8 mouse cellular contexts compared by ENCODE assay signal in the genomic region with DNA sequence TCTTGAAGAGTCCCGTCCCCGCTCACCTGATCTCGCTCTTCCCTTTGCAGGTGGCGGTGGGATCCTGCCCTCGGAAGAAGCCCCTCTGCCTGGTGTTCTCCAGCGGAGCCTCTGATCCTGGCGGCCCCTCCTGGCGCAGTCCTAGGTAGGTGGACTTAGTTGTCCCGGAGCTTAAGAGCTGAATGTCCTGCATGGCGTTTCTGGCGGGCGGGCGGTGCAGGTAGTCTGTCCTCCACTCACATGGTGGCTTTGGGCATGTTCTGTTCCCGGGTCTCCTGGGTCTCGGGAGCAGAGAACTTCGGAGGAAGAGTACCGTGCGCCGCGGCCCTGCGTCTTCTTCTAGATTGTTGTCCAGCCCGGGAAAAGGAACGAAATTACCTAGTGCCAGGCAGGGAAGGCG. TPM values are rescaled to one million over a fixed set of nuclear protein-coding genes. Genes with fewer than 3 reads are reported as not detected.
DNase-seq lines count a peak whose midpoint lies in the region; ATAC-seq and TF ChIP-seq lines count a peak whose summit lies in the region.

No protein-coding gene starts in this region.

- no peaks in the 10 kb centered on the region for H3K9me3 ChIP-seq in hindbrain, embryonic 10.5 days
- no peaks in the 10 kb centered on the region for H3K9me3 ChIP-seq in liver, embryonic 15.5 days (replicated peaks)
- H3K9me3 ChIP-seq in stomach, embryonic 15.5 days: no peaks in the 10 kb centered on the region

- H3K4me3 ChIP-seq in cerebellum, adult 2 months (replicated peaks; ENCODE audit: insufficient read depth, low read depth, low read length): peak overlapping the region; percentile 94
- peak overlapping the region; percentile 93 for H3K4me3 ChIP-seq in spleen, adult 2 months (ENCODE audit: extremely low read depth, insufficient read depth, insufficient read length)
- peak overlapping the region; percentile 84 for H3K4me3 ChIP-seq in hindbrain, embryonic 10.5 days
- H3K4me3 ChIP-seq in liver, embryonic 15.5 days (replicated peaks): peak overlapping the region; percentile 88
- peak overlapping the region; percentile 83 for H3K4me3 ChIP-seq in stomach, embryonic 15.5 days (replicated peaks)

- TF ChIP-seq CTCF in cerebellum, adult 2 months (IDR thresholded peaks at IDR 0.05; ENCODE audit: borderline replicate concordance, insufficient read depth, low read depth, low read length): no peak
- TF ChIP-seq CTCF in spleen, adult 2 months (IDR thresholded peaks at IDR 0.05; ENCODE audit: extremely low read depth, insufficient read depth, insufficient read length, insufficient replicate concordance): no peak

- H3K4me1 ChIP-seq in cerebellum, adult 2 months (ENCODE audit: control insufficient read depth, insufficient read depth, low read length): peaks cover 18% of the 10 kb centered on the region
- H3K4me1 ChIP-seq in spleen, adult 2 months (ENCODE audit: control insufficient read depth, insufficient read depth, insufficient read length): peaks cover 9% of the 10 kb centered on the region
- H3K4me1 ChIP-seq in hindbrain, embryonic 10.5 days (replicated peaks): peaks cover 28% of the 10 kb centered on the region
- peaks cover 29% of the 10 kb centered on the region for H3K4me1 ChIP-seq in liver, embryonic 15.5 days (replicated peaks)
- H3K4me1 ChIP-seq in stomach, embryonic 15.5 days: peaks cover 15% of the 10 kb centered on the region

- TF ChIP-seq POLR2A in cerebellum, adult 2 months (IDR thresholded peaks at IDR 0.05; ENCODE audit: borderline replicate concordance, insufficient read depth, low read length): no peak
- TF ChIP-seq POLR2A in spleen, adult 2 months (IDR thresholded peaks at IDR 0.05; ENCODE audit: low read depth, low read length): no peak

- peak; percentile 40 for ATAC-seq in liver, embryonic 15.5 days (ENCODE audit: insufficient read depth)
- peak; percentile 53 for ATAC-seq in stomach, embryonic 15.5 days (ENCODE audit: insufficient read depth, low FRiP score, low read depth)

- peak overlapping the region; percentile 97 for H3K4me2 ChIP-seq in liver, embryonic 15.5 days
- H3K4me2 ChIP-seq in stomach, embryonic 15.5 days: peak overlapping the region; percentile 77

- DNase-seq in cerebellum, adult 2 months: no peak
- no peak for DNase-seq in cerebellum, postnatal 25 days
- DNase-seq in spleen, adult 2 months (ENCODE audit: low read depth in 1 of 2, low spot score in 2 of 2): peak in 1 of 2 experiments; percentile 12
- DNase-seq in spleen, adult 12 weeks (ENCODE audit: low spot score): no peak
- no peak for DNase-seq in hindbrain, embryonic 10.5 days (ENCODE audit: low spot score)
- DNase-seq in testis, postnatal 10 days (ENCODE audit: low spot score): no peak

- peak overlapping the region; percentile 82 for H3K9ac ChIP-seq in liver, embryonic 15.5 days
- peak overlapping the region; percentile 67 for H3K9ac ChIP-seq in stomach, embryonic 15.5 days

- peaks cover 2% of the 10 kb centered on the region; the same call in 1 of the 2 replicates for H3K36me3 ChIP-seq in spleen, adult 2 months (ENCODE audit: control insufficient read depth, insufficient read depth, low read length)
- peaks cover 26% of the 10 kb centered on the region for H3K36me3 ChIP-seq in hindbrain, embryonic 10.5 days
- H3K36me3 ChIP-seq in liver, embryonic 15.5 days (replicated peaks): peaks cover 16% of the 10 kb centered on the region
- H3K36me3 ChIP-seq in stomach, embryonic 15.5 days: peaks cover 10% of the 10 kb centered on the region; the same call in 1 of the 2 replicates

- under 1% methylated on average over 24 of the region's 24 CpGs for WGBS in cerebellum, adult 2 months
- WGBS in spleen, adult 2 months: 0% methylated on average over 24 of the region's 24 CpGs
- under 1% methylated on average over 24 of the region's 24 CpGs for WGBS in hindbrain, embryonic 10.5 days
- WGBS in liver, embryonic 15.5 days (ENCODE audit: insufficient replicate concordance): under 1% methylated on average over 24 of the region's 24 CpGs
- under 1% methylated on average over 22 of the region's 24 CpGs for WGBS in stomach, embryonic 15.5 days

- no peaks in the 10 kb centered on the region for H3K27me3 ChIP-seq in cerebellum, adult 2 months (ENCODE audit: control insufficient read depth, insufficient read depth, low read length)
- no peaks in the 10 kb centered on the region for H3K27me3 ChIP-seq in spleen, adult 2 months (ENCODE audit: control insufficient read depth, insufficient read depth, low read length)
- H3K27me3 ChIP-seq in hindbrain, embryonic 10.5 days (ENCODE audit: insufficient read depth, poor library complexity, severe bottlenecking): no peaks in the 10 kb centered on the region
- no peaks in the 10 kb centered on the region for H3K27me3 ChIP-seq in liver, embryonic 15.5 days
- H3K27me3 ChIP-seq in stomach, embryonic 15.5 days (replicated peaks): no peaks in the 10 kb centered on the region

- H3K27ac ChIP-seq in cerebellum, adult 2 months (ENCODE audit: insufficient read depth, low read length): no peak overlapping the region
- no peak overlapping the region; the same call in 1 of the 2 replicates for H3K27ac ChIP-seq in spleen, adult 2 months (ENCODE audit: insufficient read depth, low read length)
- peak overlapping the region; percentile 95 for H3K27ac ChIP-seq in hindbrain, embryonic 10.5 days
- peak overlapping the region; percentile 38; the same call in 1 of the 2 replicates for H3K27ac ChIP-seq in liver, embryonic 15.5 days (replicated peaks)
- H3K27ac ChIP-seq in stomach, embryonic 15.5 days: peak overlapping the region; percentile 63; the same call in 1 of the 2 replicates

RNA-seq across cellular contexts. Expression of a gene that starts 0.3 kb away (rescaled TPM):
- 5.9 and 6.1 TPM in 2 replicates for polyA plus RNA-seq in cerebellum, adult 2 months (2012; rRNA removed)
- 6.2 and 8.0 TPM in 2 replicates for polyA plus RNA-seq in spleen, adult 2 months (2012; rRNA removed)
- polyA plus RNA-seq in hindbrain, embryonic 10.5 days (2016; fragmentation: Nextera tagmentation; extraction: Ambion mirVana): 2.2 and 2.7 TPM in 2 replicates
- 0.70 and 0.84 TPM in 2 replicates for polyA plus RNA-seq in liver, embryonic 15.5 days (2015; fragmentation: Nextera tagmentation; extraction: Ambion mirVana)
- 2.7 and 3.2 TPM in 2 replicates for polyA plus RNA-seq in stomach, embryonic 15.5 days (2015; fragmentation: Nextera tagmentation; extraction: Ambion mirVana)

RNA-seq across cellular contexts. Expression of a gene that starts 0.5 kb away (rescaled TPM):
- 6.8 and 8.2 TPM in 2 replicates for polyA plus RNA-seq in cerebellum, adult 2 months (2012; rRNA removed)
- 11.3 and 15.4 TPM in 2 replicates for polyA plus RNA-seq in spleen, adult 2 months (2012; rRNA removed)
- polyA plus RNA-seq in hindbrain, embryonic 10.5 days (2016; fragmentation: Nextera tagmentation; extraction: Ambion mirVana): 16.8 and 19.5 TPM in 2 replicates
- polyA plus RNA-seq in liver, embryonic 15.5 days (2015; fragmentation: Nextera tagmentation; extraction: Ambion mirVana): 7.5 and 8.3 TPM in 2 replicates
- 13.1 and 14.1 TPM in 2 replicates for polyA plus RNA-seq in stomach, embryonic 15.5 days (2015; fragmentation: Nextera tagmentation; extraction: Ambion mirVana)

Comparison
In these comparisons a context has a peak if more than half of its experiments do, and no peak if none do; other contexts are left out.
1. H3K27ac ChIP-seq: peak in hindbrain, embryonic 10.5 days (single experiment), liver, embryonic 15.5 days (single experiment) and stomach, embryonic 15.5 days (single experiment); none in cerebellum, adult 2 months (single experiment) and spleen, adult 2 months (single experiment).
2. Peak in every context shown above with its lines, with median percentiles within 50 percentile points of each other: H3K4me3 ChIP-seq.